Mouse (Mus musculus): ENCODE results near the gene Ptprm. TPM values are rescaled to one million over a fixed set of nuclear protein-coding genes. Genes with fewer than 3 reads are reported as not detected.

Ptprm gene
- polyA plus RNA-seq, 1 experiment, result 20.1 TPM

DNA sequence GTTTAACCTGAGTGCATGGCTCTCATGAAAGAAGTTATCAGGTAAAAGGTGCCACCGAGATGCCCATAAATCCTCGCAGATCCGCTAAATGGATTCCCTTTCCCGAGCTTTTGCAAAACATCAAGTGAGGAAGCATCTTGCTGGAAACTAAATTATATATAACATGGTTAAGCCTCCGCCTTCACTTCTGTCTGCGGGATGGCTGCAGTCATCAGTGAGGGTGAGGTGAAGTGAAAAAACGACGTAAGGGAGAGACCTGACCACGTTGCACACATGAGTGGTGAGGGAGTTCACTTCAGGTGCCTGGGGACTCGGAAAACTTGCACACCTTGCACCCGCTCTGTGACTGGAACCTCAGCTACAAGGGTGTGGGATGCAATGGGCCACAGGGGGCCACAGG, 568.7 kb downstream of the Ptprm start:
- TF ChIP-seq POLR2A (IDR thresholded peaks at IDR 0.05; ENCODE audit: borderline replicate concordance, extremely low read depth, insufficient read depth, insufficient read length, poor library complexity, severe bottlenecking) (no peak), CTCF (IDR thresholded peaks at IDR 0.05; ENCODE audit: borderline replicate concordance, extremely low read depth, insufficient read depth, insufficient read length) (no peak)
- no peak for DNase-seq (ENCODE audit: low read depth)

DNA sequence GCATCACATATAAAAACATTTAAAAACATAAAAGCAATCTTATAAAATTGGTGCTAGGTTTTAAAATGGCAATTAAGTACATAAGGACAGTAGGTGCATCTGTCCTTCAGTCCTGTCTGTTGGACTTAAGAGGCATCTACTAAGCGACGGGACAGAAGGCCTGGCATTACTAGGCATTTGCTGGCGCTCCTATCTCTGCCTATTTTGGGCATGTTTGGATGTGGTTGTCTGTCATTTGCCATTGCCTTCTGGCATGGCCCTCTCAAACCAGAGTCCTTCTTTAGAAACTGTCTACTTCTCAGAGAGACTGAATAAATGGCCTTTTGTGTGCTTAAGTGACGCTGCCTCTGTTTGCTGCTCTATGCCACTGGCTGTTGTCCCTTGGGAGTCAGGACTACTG, 570.7 kb downstream of the Ptprm start:
- TF ChIP-seq POLR2A (IDR thresholded peaks at IDR 0.05; ENCODE audit: borderline replicate concordance, extremely low read depth, insufficient read depth, insufficient read length, poor library complexity, severe bottlenecking), result no peak

DNA sequence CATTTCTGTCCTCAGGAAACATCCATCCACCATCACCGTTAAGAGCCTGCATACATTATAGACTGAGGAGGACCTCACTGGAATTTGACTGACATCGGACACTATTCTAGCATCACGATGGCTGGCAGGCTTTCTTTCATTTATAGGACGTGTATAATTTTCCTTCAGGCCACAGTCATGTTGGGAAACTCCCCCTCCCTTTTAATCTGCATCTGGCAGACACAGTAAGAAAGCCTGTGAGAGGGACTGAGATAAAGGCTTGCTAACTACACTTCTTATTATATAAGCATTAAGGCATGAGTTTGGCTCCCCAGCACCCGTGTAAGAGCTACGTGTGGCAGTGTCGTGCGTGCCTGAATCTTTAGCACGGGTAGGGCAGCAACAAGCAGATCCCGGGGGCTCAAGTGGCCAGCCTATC, 571.2 kb downstream of the Ptprm start:
- peak; percentile 75 for DNase-seq (ENCODE audit: low read depth)
- TF ChIP-seq POLR2A (IDR thresholded peaks at IDR 0.05; ENCODE audit: borderline replicate concordance, extremely low read depth, insufficient read depth, insufficient read length, poor library complexity, severe bottlenecking) (no peak), CTCF (IDR thresholded peaks at IDR 0.05; ENCODE audit: borderline replicate concordance, extremely low read depth, insufficient read depth, insufficient read length) (no peak)

More for the DNA sequence above, 570.7 kb downstream of the Ptprm start:
- no peak for DNase-seq (ENCODE audit: low read depth)

DNA sequence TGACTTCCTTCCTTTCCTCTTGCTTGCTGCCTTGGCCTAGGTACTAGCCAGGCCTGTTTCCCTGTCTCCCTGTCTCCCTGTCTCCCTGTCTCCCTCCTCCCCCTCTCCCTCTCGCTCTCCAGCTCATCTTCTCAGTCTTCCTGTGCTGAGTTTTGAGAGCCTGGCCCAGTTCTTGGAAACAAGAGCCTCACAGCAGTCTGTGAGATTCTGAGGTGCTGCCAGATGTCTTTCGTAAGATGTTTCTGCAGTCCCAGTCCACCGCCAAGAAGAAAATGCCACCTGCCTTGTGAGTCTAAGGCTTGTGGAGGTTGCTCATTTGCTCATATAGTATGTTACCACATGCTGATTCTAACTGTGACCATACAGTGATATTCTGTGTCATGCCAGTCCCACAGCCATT, 572.3 kb downstream of the Ptprm start:
- TF ChIP-seq POLR2A (IDR thresholded peaks at IDR 0.05; ENCODE audit: borderline replicate concordance, extremely low read depth, insufficient read depth, insufficient read length, poor library complexity, severe bottlenecking), result no peak
- no peak for TF ChIP-seq CTCF (IDR thresholded peaks at IDR 0.05; ENCODE audit: borderline replicate concordance, extremely low read depth, insufficient read depth, insufficient read length)
- DNase-seq (ENCODE audit: low read depth), result no peak

DNA sequence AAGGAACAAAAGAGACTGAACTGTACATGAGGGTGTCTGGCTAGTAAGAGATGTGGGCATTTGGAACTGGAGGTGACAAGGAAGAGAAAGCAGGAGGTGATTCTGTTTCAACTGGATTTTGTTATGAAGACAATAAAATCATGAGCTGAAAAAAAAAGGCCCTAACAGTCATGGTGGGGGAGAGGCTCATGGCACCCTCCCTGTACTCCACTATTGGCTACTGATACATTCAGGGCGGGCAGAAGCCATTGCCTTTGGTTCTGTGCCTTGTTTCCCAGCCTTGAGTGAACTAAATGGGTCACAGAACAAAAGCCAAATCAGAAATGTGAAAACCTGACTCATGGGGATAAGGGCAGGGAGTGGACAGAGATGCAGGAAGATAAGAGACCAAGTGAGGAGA, 575.2 kb downstream of the Ptprm start:
- DNase-seq (ENCODE audit: low read depth), result no peak
- TF ChIP-seq POLR2A (IDR thresholded peaks at IDR 0.05; ENCODE audit: borderline replicate concordance, extremely low read depth, insufficient read depth, insufficient read length, poor library complexity, severe bottlenecking), result no peak
- TF ChIP-seq CTCF (IDR thresholded peaks at IDR 0.05; ENCODE audit: borderline replicate concordance, extremely low read depth, insufficient read depth, insufficient read length), result no peak

DNA sequence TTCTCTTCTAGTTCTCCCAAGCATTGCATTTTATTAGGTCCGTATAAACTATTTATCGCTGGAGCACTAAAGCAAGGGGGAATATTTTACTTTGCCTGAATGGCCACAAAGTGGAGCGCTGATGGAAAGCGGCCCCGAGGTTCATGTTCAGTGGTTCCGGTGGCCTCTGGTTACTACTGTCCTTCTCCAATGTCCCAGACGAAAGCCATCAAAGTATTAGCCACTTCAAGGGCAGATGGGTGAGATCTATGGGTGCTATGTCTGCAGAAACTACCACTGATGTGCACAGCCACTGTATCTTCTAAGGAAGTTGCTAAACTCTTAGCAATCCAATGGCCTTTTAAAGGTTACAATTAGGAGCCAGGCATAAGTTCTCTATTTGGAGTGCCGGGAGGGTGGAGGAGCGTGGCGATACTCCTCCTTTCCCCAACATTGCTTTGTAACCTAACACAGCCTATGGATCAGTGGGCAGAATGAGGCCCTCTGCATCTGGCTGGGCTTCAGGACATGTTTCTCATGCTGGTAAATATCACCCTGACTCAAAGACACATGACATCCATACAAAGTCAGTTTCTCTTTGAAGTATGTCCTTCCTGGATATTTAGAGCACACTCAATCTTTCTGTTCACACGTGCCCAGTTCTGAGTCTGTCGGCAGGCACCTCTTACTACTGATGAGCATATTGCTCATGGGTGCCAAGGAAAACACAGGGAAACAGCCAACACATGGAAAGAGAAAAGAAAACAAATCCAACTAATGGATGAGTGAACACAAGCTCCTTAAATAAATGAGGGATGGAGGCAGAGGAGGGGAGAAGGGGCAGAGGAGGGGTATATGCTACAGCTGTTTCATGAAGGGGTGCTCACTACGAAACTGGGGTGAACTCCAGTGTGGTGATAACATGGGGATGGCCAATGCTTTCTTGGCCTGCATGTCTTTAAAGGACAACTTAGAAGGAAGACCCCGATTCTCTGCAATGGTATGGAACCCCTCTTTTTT, 584.6 kb downstream of the Ptprm start:
- TF ChIP-seq POLR2A (IDR thresholded peaks at IDR 0.05; ENCODE audit: borderline replicate concordance, extremely low read depth, insufficient read depth, insufficient read length, poor library complexity, severe bottlenecking) (no peak), CTCF (IDR thresholded peaks at IDR 0.05; ENCODE audit: borderline replicate concordance, extremely low read depth, insufficient read depth, insufficient read length) (no peak)
- DNase-seq (ENCODE audit: low read depth), result no peak

DNA sequence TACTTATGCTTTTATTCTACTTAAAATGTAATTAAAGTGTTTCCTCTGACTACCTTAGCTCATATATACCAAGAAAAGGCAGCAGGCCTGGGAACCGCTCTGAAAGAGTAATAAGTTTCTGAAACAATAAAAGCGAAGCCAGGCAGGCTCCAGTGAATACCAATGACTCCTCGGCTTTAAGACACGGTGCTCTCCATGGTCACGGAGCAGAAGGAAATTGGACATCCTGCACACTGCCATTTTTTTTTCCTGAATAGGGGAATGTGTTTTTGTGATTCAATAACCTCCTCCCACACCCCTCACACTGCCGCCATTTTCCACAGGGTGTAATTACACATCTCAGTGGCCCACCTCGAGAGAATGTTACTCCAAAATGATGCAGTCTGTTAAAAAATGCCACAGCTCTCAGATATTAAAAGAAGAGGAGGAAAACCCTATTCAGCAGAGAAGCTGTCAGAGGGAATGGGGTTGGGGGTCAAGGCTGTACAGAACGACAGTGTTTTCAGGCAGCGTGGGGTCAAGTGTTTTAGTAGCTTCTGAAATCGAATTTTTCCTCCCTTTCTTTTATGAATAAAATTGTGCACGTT, 585.5 kb downstream of the Ptprm start:
- DNase-seq (ENCODE audit: low read depth), result peak; percentile 44
- TF ChIP-seq CTCF (IDR thresholded peaks at IDR 0.05; ENCODE audit: borderline replicate concordance, extremely low read depth, insufficient read depth, insufficient read length) (no peak), POLR2A (IDR thresholded peaks at IDR 0.05; ENCODE audit: borderline replicate concordance, extremely low read depth, insufficient read depth, insufficient read length, poor library complexity, severe bottlenecking) (no peak)

DNA sequence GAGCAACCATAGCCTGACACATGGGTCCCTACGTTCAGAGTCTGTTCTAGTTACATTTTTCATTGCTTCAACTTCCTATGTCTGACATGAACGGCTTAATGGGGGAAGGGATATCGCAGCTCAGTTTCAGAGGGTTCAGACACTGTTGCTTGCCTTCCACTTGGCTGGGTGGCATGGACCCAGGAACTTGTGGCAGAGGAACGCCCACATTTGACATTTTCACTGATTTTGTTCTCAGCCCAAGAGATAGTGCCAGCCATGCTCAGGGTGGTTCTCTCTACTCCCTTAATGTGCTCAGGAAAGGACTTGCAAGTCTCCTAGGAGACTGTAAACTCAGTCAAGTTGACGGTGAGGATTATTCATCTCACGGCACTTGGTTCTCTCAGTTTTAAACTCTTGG, 588.1 kb downstream of the Ptprm start:
- DNase-seq (ENCODE audit: low read depth), result no peak
- TF ChIP-seq CTCF (IDR thresholded peaks at IDR 0.05; ENCODE audit: borderline replicate concordance, extremely low read depth, insufficient read depth, insufficient read length) (no peak), POLR2A (IDR thresholded peaks at IDR 0.05; ENCODE audit: borderline replicate concordance, extremely low read depth, insufficient read depth, insufficient read length, poor library complexity, severe bottlenecking) (no peak)

DNA sequence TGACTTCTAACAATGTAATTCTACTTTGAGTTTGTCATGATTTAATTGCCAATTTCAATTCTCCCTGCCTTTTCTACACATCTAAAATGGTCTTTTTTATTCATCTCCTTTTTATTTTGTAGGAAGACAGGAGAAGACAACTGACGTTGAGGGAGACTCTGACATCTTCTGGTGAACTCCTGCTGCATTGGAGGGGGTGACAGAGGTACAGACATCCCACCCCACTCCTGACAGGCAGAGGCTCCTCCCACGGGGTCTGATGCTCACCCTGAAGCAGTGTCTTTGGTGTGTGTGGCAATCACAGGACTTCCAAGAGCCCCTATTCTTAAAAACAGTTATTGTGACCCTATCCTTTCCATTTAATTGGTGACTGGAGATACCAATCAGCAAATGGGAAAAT, 589.8 kb downstream of the Ptprm start:
- DNase-seq (ENCODE audit: low read depth), result no peak
- TF ChIP-seq POLR2A (IDR thresholded peaks at IDR 0.05; ENCODE audit: borderline replicate concordance, extremely low read depth, insufficient read depth, insufficient read length, poor library complexity, severe bottlenecking) (no peak), CTCF (IDR thresholded peaks at IDR 0.05; ENCODE audit: borderline replicate concordance, extremely low read depth, insufficient read depth, insufficient read length) (no peak)

DNA sequence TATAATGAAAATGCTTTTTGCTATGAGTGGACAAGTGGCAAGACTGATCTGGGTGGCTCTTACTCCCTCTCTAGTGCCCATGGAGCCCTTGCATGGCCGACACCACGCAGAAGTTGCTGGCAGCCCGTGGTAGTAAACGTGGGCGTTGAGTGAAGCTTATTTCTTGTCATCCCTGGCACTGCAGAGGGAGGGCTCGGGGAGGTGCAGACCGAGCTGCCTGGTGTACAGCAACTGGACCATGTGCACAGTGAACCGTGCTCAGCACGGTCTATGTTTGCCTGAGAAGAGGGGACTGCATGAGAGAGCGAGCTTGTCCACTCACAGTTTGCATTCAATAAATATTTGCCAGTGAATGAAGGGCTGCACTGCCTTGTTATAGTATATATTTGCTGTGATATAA, 591.5 kb downstream of the Ptprm start:
- TF ChIP-seq CTCF (IDR thresholded peaks at IDR 0.05; ENCODE audit: borderline replicate concordance, extremely low read depth, insufficient read depth, insufficient read length), result no peak
- TF ChIP-seq POLR2A (IDR thresholded peaks at IDR 0.05; ENCODE audit: borderline replicate concordance, extremely low read depth, insufficient read depth, insufficient read length, poor library complexity, severe bottlenecking), result no peak

DNA sequence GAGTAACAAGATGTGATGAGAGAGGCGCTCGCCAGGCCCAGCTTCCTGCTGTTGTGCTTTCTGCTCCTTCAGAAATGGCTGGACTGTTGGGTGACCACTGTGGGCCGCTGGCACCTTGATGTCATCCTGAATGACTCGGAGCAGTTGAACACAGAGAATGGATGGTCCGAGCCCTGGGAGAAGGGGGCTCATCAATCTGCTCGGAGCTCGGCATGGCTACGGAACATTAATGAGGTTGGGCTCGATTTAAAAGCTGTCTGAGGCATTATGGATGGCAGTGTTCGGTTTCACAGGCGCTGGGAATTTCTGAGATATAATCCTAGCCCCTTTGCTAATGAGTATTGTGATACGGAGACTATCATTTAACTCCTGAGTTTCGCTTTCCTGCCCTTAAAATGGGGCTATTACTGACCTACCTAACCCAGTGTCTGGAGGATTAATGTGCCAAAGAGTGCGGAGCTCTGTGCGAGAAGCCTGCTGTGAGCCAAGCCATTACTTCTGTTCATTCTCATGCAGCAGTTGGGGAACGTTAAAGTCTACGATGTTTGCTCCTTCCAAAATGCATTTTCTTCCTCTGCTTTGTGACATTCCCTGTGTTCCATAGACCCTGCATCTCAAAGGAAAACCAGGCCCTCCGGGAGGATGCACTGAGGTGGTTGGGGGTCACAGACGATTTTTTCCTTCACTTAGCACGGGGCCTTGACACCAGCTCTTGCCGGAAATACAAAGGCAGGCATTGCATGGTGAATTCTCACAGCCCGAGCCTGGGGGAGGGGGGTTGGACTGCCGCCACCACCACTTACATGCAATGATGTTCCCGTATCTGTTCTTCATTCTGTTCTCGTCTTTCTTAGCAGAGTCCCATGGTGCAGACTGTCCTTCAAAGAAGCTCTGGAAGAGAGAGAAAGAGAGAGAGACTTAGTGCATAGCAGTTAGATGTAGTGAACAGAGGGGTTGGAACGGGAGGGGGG, 592.6 kb downstream of the Ptprm start:
- DNase-seq (ENCODE audit: low read depth), result peak; percentile 76
- TF ChIP-seq CTCF (IDR thresholded peaks at IDR 0.05; ENCODE audit: borderline replicate concordance, extremely low read depth, insufficient read depth, insufficient read length) (no peak), POLR2A (IDR thresholded peaks at IDR 0.05; ENCODE audit: borderline replicate concordance, extremely low read depth, insufficient read depth, insufficient read length, poor library complexity, severe bottlenecking) (no peak)

More for the DNA sequence above, 591.5 kb downstream of the Ptprm start:
- no peak for DNase-seq (ENCODE audit: low read depth)

All from brain, embryonic 14.5 days (tissue).